Mouse (Mus musculus): ENCODE data around the gene Clk2. TPM values are rescaled to one million over a fixed set of nuclear protein-coding genes. Genes with fewer than 3 reads are reported as not detected.

Gene Clk2
- polyA plus RNA-seq, 1 experiment from 2014 or later, result 19.2 TPM

DNA sequence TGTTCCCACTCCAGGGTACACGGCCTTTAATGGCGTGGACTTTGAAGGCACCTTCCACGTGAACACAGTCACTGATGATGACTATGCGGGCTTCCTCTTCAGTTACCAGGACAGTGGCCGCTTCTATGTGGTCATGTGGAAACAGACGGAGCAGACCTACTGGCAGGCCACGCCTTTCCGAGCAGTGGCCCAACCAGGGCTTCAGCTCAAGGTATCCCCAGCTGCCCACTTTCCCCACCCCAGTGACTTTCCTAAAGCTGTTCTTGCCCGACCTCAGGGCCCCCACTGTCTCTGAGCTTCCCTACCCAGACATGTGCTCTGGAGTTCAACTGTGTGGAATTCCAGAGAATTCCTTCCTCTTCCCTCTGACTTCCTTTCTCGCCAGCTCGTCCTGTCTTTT lies 60.2 kb downstream of the Clk2 start:
- 24% methylated on average over 11 of the region's 11 CpGs for WGBS
- H3K27me3 ChIP-seq (ENCODE audit: control insufficient read depth, insufficient read depth, low read length), result no peaks in the 10 kb centered on the region
- ATAC-seq (ENCODE audit: low FRiP score), result no peak
- peak overlapping the region; percentile 56 for H3K4me2 ChIP-seq (replicated peaks)
- H3K27ac ChIP-seq, result peak overlapping the region; percentile 81
- no peak for DNase-seq (ENCODE audit: low spot score)
- no peaks in the 10 kb centered on the region for H3K9me3 ChIP-seq (ENCODE audit: control insufficient read depth, low read length)
- peaks cover 35% of the 10 kb centered on the region for H3K4me1 ChIP-seq (replicated peaks; ENCODE audit: control insufficient read depth, insufficient read depth, low read length)
- no peaks in the 10 kb centered on the region; the same call in 1 of the 2 replicates for H3K36me3 ChIP-seq (replicated peaks; ENCODE audit: control insufficient read depth, insufficient read depth)
- H3K9ac ChIP-seq, result peak overlapping the region; percentile 66
- H3K4me3 ChIP-seq (replicated peaks; ENCODE audit: low read length), result peak overlapping the region; percentile 38

DNA sequence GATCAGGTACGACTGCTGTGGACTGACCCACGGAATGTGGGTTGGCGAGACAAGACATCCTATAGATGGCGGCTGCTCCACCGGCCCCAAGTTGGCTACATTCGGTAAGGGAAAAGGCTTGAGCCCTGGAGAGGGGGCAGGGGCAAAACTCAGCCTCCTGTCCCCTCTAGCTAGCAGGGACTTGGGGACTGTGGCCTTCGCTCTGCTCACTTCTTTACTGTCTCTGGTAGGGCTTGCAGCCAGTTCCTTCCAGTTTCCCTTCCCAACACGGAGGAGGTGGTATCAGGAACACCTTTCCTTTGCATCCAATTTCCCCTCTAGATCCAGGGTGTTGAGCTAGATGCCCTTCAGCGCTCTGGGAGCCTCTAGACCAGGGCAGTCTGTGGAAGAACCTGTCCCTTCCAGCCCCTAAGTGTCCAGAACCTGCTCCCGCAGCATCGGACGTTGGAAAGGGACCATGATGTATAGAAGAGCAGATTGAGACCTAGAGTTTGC lies 60.8 kb downstream of the Clk2 start:
- peak overlapping the region; percentile 56 for H3K4me2 ChIP-seq (replicated peaks)
- no peaks in the 10 kb centered on the region for H3K9me3 ChIP-seq (ENCODE audit: control insufficient read depth, low read length)
- no peaks in the 10 kb centered on the region; the same call in 1 of the 2 replicates for H3K36me3 ChIP-seq (replicated peaks; ENCODE audit: control insufficient read depth, insufficient read depth)
- no peaks in the 10 kb centered on the region for H3K27me3 ChIP-seq (ENCODE audit: control insufficient read depth, insufficient read depth, low read length)
- H3K27ac ChIP-seq, result peak overlapping the region; percentile 81
- WGBS, result 16% methylated on average over 12 of the region's 12 CpGs
- peak overlapping the region; percentile 38 for H3K4me3 ChIP-seq (replicated peaks; ENCODE audit: low read length)
- H3K4me1 ChIP-seq (replicated peaks; ENCODE audit: control insufficient read depth, insufficient read depth, low read length), result peaks cover 35% of the 10 kb centered on the region
- peak overlapping the region; percentile 66 for H3K9ac ChIP-seq
- ATAC-seq (ENCODE audit: low FRiP score) (no peak), DNase-seq (ENCODE audit: low spot score) (no peak)

DNA sequence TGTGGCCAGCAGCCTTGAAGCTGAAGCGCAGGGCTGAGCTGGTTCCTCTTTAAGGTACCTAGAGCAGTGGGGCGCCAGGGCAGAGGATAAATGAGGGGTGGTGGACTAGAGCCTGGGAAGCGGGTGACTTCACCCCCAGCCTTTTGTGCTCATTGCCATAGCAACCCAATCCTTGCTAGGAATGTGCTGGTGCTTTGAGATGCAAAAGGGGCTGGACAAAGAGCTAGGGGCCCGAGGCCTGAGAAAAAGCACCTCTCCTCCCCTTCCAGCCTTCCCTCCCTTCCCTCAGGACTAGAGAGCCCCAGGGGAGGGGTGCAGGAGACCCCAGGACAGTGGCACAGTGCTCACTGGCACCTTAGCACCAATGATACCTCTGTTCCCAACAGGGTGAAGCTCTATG lies 61.3 kb downstream of the Clk2 start:
- H3K4me1 ChIP-seq (replicated peaks; ENCODE audit: control insufficient read depth, insufficient read depth, low read length), result peaks cover 35% of the 10 kb centered on the region

DNA sequence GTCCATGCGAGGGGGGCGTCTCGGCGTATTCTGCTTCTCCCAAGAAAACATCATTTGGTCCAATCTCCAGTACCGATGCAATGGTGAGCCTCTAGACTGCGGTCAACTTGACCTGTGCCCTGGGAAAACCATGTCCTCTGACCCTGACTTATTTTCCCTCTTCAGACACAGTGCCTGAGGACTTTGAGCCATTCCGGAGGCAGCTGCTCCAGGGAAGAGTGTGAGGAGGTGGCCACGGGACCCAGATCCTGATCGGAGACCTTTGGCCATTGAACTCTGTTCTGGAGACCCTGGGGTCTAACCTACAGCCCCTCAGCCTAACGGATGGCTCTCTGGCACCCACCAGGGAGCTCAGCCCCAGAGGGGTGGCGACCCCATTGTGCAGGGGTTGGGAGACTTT lies 61.8 kb downstream of the Clk2 start:
- no peak for ATAC-seq (ENCODE audit: low FRiP score)
- Histone ChIP-seq H3K4me1 (replicated peaks; ENCODE audit: control insufficient read depth, insufficient read depth, low read length) (peaks cover 35% of the 10 kb centered on the region), H3K9ac (peak overlapping the region; percentile 66), H3K27me3 (ENCODE audit: control insufficient read depth, insufficient read depth, low read length) (no peaks in the 10 kb centered on the region), H3K27ac (peak overlapping the region; percentile 81), H3K9me3 (ENCODE audit: control insufficient read depth, low read length) (no peaks in the 10 kb centered on the region), H3K4me3 (replicated peaks; ENCODE audit: low read length) (peak overlapping the region; percentile 38), H3K36me3 (replicated peaks; ENCODE audit: control insufficient read depth, insufficient read depth) (no peaks in the 10 kb centered on the region; the same call in 1 of the 2 replicates), H3K4me2 (replicated peaks) (peak overlapping the region; percentile 56)
- 8% methylated on average over 11 of the region's 11 CpGs for whole genome bisulfite sequencing
- no peak for DNase-seq (ENCODE audit: low spot score)

More for the DNA sequence above, 61.3 kb downstream of the Clk2 start:
- H3K4me2 ChIP-seq (replicated peaks), result peak overlapping the region; percentile 56
- ATAC-seq (ENCODE audit: low FRiP score) (peak; percentile 69), DNase-seq (ENCODE audit: low spot score) (peak; percentile 74)
- WGBS, result 10% methylated on average over 4 of the region's 4 CpGs
- no peaks in the 10 kb centered on the region for H3K27me3 ChIP-seq (ENCODE audit: control insufficient read depth, insufficient read depth, low read length)
- H3K4me3 ChIP-seq (replicated peaks; ENCODE audit: low read length), result peak overlapping the region; percentile 38
- H3K27ac ChIP-seq, result peak overlapping the region; percentile 81
- H3K9me3 ChIP-seq (ENCODE audit: control insufficient read depth, low read length), result no peaks in the 10 kb centered on the region
- peak overlapping the region; percentile 66 for H3K9ac ChIP-seq
- H3K36me3 ChIP-seq (replicated peaks; ENCODE audit: control insufficient read depth, insufficient read depth), result no peaks in the 10 kb centered on the region; the same call in 1 of the 2 replicates

Other genes starting within 250 kb of the Clk2 start
- gene Ash1l, start 214.2 kb upstream of the Clk2 start, polyA plus RNA-seq (2014; fragmentation: Nextera tagmentation; extraction: Ambion mirVana), result 20.0 and 21.4 TPM in 2 replicates
- 120 and 125 TPM in 2 replicates for gene Dap3, start 213.6 kb upstream of the Clk2 start, polyA plus RNA-seq (2014; fragmentation: Nextera tagmentation; extraction: Ambion mirVana)
- gene Rusc1, start 71.5 kb upstream of the Clk2 start, polyA plus RNA-seq (2014; fragmentation: Nextera tagmentation; extraction: Ambion mirVana), result 95.7 and 117 TPM in 2 replicates
- not detected in 2 replicates for gene Gm43738, start 63.7 kb upstream of the Clk2 start, polyA plus RNA-seq (2014; fragmentation: Nextera tagmentation; extraction: Ambion mirVana)
- 416 and 468 TPM in 2 replicates for gene Fdps, start 62.8 kb upstream of the Clk2 start, polyA plus RNA-seq (2014; fragmentation: Nextera tagmentation; extraction: Ambion mirVana)
- 0.11 TPM in 1 of 2 replicates, not detected in the other for gene Pklr, start 28.7 kb upstream of the Clk2 start, polyA plus RNA-seq (2014; fragmentation: Nextera tagmentation; extraction: Ambion mirVana)
- gene Hcn3, start 4.6 kb upstream of the Clk2 start, polyA plus RNA-seq (2014; fragmentation: Nextera tagmentation; extraction: Ambion mirVana), result 29.9 and 36.8 TPM in 2 replicates
- gene Scamp3, start 12.7 kb downstream of the Clk2 start, polyA plus RNA-seq (2014; fragmentation: Nextera tagmentation; extraction: Ambion mirVana), result 128 and 134 TPM in 2 replicates
- gene Fam189b, start 18.3 kb downstream of the Clk2 start, polyA plus RNA-seq (2014; fragmentation: Nextera tagmentation; extraction: Ambion mirVana), result 32.9 and 33.3 TPM in 2 replicates
- gene Gba, start 38.1 kb downstream of the Clk2 start, polyA plus RNA-seq (2014; fragmentation: Nextera tagmentation; extraction: Ambion mirVana), result 45.7 and 48.8 TPM in 2 replicates
- gene Thbs3, start 50.4 kb downstream of the Clk2 start, polyA plus RNA-seq (2014; fragmentation: Nextera tagmentation; extraction: Ambion mirVana), result 29.0 and 31.0 TPM in 2 replicates
- gene Mtx1, start 62.3 kb downstream of the Clk2 start, polyA plus RNA-seq (2014; fragmentation: Nextera tagmentation; extraction: Ambion mirVana), result 144 and 148 TPM in 2 replicates
- gene Muc1, start 64.3 kb downstream of the Clk2 start, polyA plus RNA-seq (2014; fragmentation: Nextera tagmentation; extraction: Ambion mirVana), result 0.47 and 0.52 TPM in 2 replicates
- gene Krtcap2, start 81.2 kb downstream of the Clk2 start, polyA plus RNA-seq (2014; fragmentation: Nextera tagmentation; extraction: Ambion mirVana), result 209 and 224 TPM in 2 replicates
- gene Trim46, start 81.5 kb downstream of the Clk2 start, polyA plus RNA-seq (2014; fragmentation: Nextera tagmentation; extraction: Ambion mirVana), result 65.8 and 66.5 TPM in 2 replicates
- gene Dpm3, start 94.6 kb downstream of the Clk2 start, polyA plus RNA-seq (2014; fragmentation: Nextera tagmentation; extraction: Ambion mirVana), result 80.7 and 94.4 TPM in 2 replicates
- gene Slc50a1, start 105.8 kb downstream of the Clk2 start, polyA plus RNA-seq (2014; fragmentation: Nextera tagmentation; extraction: Ambion mirVana), result 36.0 and 38.8 TPM in 2 replicates
- gene Efna1, start 116.3 kb downstream of the Clk2 start, polyA plus RNA-seq (2014; fragmentation: Nextera tagmentation; extraction: Ambion mirVana), result 9.4 and 10.8 TPM in 2 replicates
- 62.5 and 70.3 TPM in 2 replicates for gene Efna3, start 158.2 kb downstream of the Clk2 start, polyA plus RNA-seq (2014; fragmentation: Nextera tagmentation; extraction: Ambion mirVana)
- gene Efna4, start 173.2 kb downstream of the Clk2 start, polyA plus RNA-seq (2014; fragmentation: Nextera tagmentation; extraction: Ambion mirVana), result 4.4 and 4.9 TPM in 2 replicates
- 40.8 and 44.0 TPM in 2 replicates for gene Adam15, start 185.2 kb downstream of the Clk2 start, polyA plus RNA-seq (2014; fragmentation: Nextera tagmentation; extraction: Ambion mirVana)
- gene Dcst2, start 197.2 kb downstream of the Clk2 start, polyA plus RNA-seq (2014; fragmentation: Nextera tagmentation; extraction: Ambion mirVana), result 0.12 and 0.21 TPM in 2 replicates
- gene Dcst1, start 200.5 kb downstream of the Clk2 start, polyA plus RNA-seq (2014; fragmentation: Nextera tagmentation; extraction: Ambion mirVana), result 0.43 and 1.1 TPM in 2 replicates
- 0.46 and 1.1 TPM in 2 replicates for gene Zbtb7b, start 230.0 kb downstream of the Clk2 start, polyA plus RNA-seq (2014; fragmentation: Nextera tagmentation; extraction: Ambion mirVana)
- gene Lenep, start 238.0 kb downstream of the Clk2 start, polyA plus RNA-seq (2014; fragmentation: Nextera tagmentation; extraction: Ambion mirVana), result not detected in 2 replicates
- 30.8 and 33.4 TPM in 2 replicates for gene Flad1, start 247.1 kb downstream of the Clk2 start, polyA plus RNA-seq (2014; fragmentation: Nextera tagmentation; extraction: Ambion mirVana)